Mouse (Mus musculus) heart, embryonic 16.5 days (tissue): ENCODE data around the gene Ddah2. TPM values are rescaled to one million over a fixed set of nuclear protein-coding genes. Genes with fewer than 3 reads are reported as not detected.
A peak's percentile ranks its signal among the peaks of the same experiment; 100 is the strongest.

Experiments
- ATAC-seq: fragments of 200-750 bp; cut with Nextera tagmentation; replicated peaks from 2 replicates; pipeline ENCODE4 v1.8.0; 2017; ENCODE audit warnings: moderate number of reproducible peaks; ENCODE audit not compliant: insufficient read depth, low FRiP score; ENCODE audit errors: extremely low read depth
- H3K27ac ChIP-seq: fragments of 300-500 bp; sonication (generic); 2 replicates; pipeline ENCODE4 v1.5.1; 2014; ENCODE audit warnings: mild to moderate bottlenecking, low read length, control low read depth, moderate library complexity
- H3K27me3 ChIP-seq: fragments of 300-500 bp; sonication (generic); 2 replicates; pipeline ENCODE4 v1.6.1; 2014; ENCODE audit warnings: low read length, mixed read lengths; ENCODE audit not compliant: control insufficient read depth, insufficient read depth
- H3K36me3 ChIP-seq: fragments of 300-500 bp; sonication (generic); 2 replicates; pipeline ENCODE4 v1.6.1; 2014; ENCODE audit not compliant: control insufficient read depth, insufficient read depth
- H3K4me1 ChIP-seq: fragments of 300-500 bp; sonication (generic); 2 replicates; pipeline ENCODE4 v1.6.1; 2014; ENCODE audit warnings: low read length, mixed read lengths; ENCODE audit not compliant: control insufficient read depth, insufficient read depth
- H3K4me2 ChIP-seq: fragments of 300-500 bp; sonication (generic); 2 replicates; pipeline ENCODE4 v1.6.1; 2014; ENCODE audit warnings: low read depth, mild to moderate bottlenecking, control low read depth, low read length
- H3K4me3 ChIP-seq: fragments of 300-500 bp; sonication (generic); 2 replicates; pipeline ENCODE4 v1.5.1; 2014; ENCODE audit warnings: mild to moderate bottlenecking, control low read depth, low read length
- H3K9ac ChIP-seq: fragments of 300-500 bp; sonication (generic); 2 replicates; pipeline ENCODE4 v1.6.1; 2014; ENCODE audit warnings: low read length, control low read depth
- H3K9me3 ChIP-seq: fragments of 300-500 bp; sonication (generic); replicated peaks from 2 replicates; pipeline ENCODE4 v1.6.1; 2016; ENCODE audit warnings: low read length; ENCODE audit not compliant: control insufficient read depth
- WGBS: fragments of 180-500 bp; shearing (Covaris S2); extraction: QIAGEN DNeasy Blood & Tissue Kit; methylation state at CpG from one replicate; pipeline ENCODE4 v1.1.7; 2014; 5-methylcytosine and 5-hydroxymethylcytosine counted together
- polyA plus RNA-seq: library from polyadenylated mRNA; unstranded; fragments of >200 nt; fragmentation: Nextera tagmentation; extraction: Ambion mirVana; gene quantifications from 2 replicates; pipeline ENCODE4 v1.2.1, GENCODE M21; 2015

Ddah2 gene
- polyA plus RNA-seq, 1 experiment from 2014 or later, result 171 TPM

DNA sequence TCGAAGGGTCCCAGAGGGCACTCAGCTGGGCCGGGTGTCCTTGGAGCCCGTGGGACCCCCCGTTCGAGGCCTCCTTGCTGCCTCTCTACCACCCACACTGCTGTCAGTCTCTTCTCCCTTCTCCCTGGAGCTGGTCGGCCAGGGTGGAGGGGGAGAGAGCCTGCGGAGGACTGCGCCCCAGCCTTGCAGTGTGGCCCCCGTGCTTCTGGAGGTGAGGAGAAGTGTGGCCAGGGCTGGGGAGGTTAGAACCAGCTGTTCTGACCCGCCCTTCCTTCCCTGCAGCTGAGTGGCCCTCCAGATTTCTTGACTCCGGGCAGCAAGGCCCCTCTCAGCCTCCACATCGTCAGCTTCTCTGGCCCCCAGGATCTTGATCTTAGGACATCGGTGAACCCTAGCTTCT is 34.6 kb upstream of the Ddah2 start:
- Histone ChIP-seq H3K4me3 (no peak overlapping the region), H3K4me2 (no peak overlapping the region), H3K4me1 (peaks cover 14% of the 10 kb centered on the region), H3K9ac (no peak overlapping the region; the same call in 1 of the 2 replicates), H3K36me3 (no peaks in the 10 kb centered on the region), H3K9me3 (no peaks in the 10 kb centered on the region), H3K27ac (no peak overlapping the region), H3K27me3 (no peaks in the 10 kb centered on the region)
- no peak for ATAC-seq
- WGBS, result 50% methylated on average over 13 of the region's 13 CpGs

DNA sequence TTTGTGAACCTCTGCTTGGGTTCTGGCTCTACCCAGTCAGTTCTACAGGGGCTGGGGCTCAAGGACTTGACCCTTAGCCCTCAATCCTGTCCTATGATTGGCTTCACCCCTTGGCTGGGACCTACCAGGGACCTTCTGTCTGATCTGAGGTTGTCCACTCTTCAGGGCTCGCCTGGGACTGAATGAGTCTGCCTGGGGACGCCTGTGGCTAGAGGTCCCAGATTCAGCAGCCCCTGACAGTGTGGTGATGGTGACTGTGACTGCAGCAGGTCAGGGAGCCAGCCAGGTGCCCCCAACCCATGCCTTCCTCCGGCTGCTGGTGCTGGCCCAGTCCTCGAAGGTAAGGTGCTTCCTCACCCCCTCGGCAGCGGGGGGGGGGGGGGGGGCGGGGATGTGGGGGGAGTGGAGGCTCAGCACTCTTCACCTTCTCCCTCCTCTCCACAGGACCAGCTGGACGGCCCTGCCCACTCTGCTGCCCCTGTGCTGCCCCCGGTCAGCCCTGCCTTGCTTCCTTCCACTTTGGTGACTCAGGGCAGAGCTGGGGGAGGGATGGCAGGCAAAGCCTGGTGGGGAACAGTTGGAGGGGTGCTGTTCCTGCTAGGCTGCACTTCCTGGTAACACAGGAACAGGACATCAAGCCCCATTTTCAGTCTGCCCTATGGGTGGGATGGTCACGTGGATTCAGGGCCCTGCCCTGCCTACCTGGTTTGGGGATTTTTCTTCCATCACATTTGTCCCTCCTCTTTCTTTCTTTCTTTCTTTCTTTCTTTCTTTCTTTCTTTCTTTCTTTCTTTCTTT is 33.9 kb upstream of the Ddah2 start:
- WGBS, result 55% methylated on average over 8 of the region's 10 CpGs
- no peak overlapping the region for H3K4me3 ChIP-seq
- H3K9me3 ChIP-seq, result no peaks in the 10 kb centered on the region
- H3K4me1 ChIP-seq, result peaks cover 14% of the 10 kb centered on the region
- no peaks in the 10 kb centered on the region for H3K36me3 ChIP-seq
- H3K9ac ChIP-seq, result no peak overlapping the region
- H3K4me2 ChIP-seq, result no peak overlapping the region
- ATAC-seq, result no peak
- H3K27me3 ChIP-seq, result no peaks in the 10 kb centered on the region
- H3K27ac ChIP-seq, result no peak overlapping the region

DNA sequence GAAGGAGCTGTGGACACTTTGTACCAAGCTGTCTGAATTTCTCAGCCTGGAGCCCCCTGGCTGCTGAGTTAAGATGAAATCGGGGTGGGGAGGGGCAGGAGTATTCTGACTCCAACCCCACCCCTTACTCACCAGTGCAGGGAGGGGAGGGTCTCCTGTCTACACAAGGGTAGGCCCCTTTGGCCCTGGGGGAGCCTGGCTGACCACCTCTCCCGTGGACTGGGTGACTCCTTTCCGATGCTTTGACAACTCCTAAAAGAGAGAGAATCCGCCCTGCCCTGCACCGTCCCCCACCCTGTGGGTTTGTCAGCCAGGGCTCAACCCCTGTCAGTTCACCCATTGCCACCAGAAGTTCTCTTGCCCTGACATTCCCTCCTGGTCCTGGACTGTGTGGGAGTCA is 32.6 kb upstream of the Ddah2 start:
- H3K36me3 ChIP-seq, result no peaks in the 10 kb centered on the region
- no peaks in the 10 kb centered on the region for H3K27me3 ChIP-seq
- H3K4me3 ChIP-seq, result no peak overlapping the region
- ATAC-seq, result no peak
- no peak overlapping the region for H3K4me2 ChIP-seq
- no peak overlapping the region for H3K9ac ChIP-seq
- 87% methylated on average over 5 of the region's 5 CpGs for WGBS
- H3K4me1 ChIP-seq, result peaks cover 14% of the 10 kb centered on the region
- no peaks in the 10 kb centered on the region for H3K9me3 ChIP-seq
- H3K27ac ChIP-seq, result no peak overlapping the region

DNA sequence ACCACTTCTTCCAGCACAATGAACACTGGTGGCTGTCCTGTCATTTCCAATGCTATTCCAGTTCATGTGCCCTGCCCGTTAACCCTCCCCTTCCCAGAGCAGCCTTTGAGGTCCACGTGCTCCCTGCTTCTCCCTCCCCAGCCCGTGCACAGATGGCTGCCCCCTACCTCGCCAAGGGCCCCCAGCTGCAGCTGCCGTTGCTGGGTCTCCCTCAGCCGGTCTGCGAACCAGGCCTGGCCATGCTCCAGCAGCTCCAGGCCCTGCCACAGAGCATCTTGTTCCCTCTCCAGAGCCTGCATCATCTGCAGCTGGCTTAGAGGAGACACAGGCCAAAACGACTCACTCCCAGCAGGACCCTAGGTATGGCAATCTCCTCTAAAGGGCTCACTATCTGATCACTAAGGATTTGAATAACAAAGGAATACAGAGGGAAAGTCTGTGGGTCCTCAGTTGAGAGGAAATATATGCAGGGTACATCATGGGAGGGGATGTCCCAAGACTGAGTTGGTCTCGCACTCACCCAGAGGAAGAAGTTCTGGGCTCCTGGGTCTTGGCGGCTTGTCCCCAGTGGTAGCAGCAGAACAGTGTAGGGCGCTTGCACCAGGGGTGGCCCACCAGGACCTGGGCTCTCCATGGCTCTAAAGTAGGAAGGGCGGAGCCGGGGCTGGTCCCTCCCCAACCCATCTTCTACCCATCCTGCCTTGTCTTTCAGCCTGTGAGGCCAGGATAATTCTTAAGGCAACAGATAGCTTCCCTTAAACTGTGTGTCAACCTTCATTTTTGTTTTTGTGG is 31.4 kb upstream of the Ddah2 start, which contains the start of gene Sapcd1:
Gene Sapcd1 (minus strand): TSS at position 740 of the 792 bp plus-strand sequence.
- Histone ChIP-seq H3K27ac (0 out of 2 replicates have a peak within 1 kb of the TSS, but pooled peaks have one; percentile 5), H3K9ac (peak within 1 kb of the TSS; percentile 39; the same call in 1 of the 2 replicates), H3K4me1 (peaks cover 6% of the 10 kb centered on the region), H3K27me3 (no peaks in the 10 kb centered on the region), H3K4me3 (no peak within 1 kb of the TSS), H3K9me3 (no peaks in the 10 kb centered on the region), H3K4me2 (no peak within 1 kb of the TSS), H3K36me3 (no peaks in the 10 kb centered on the region)
- 32% methylated on average over 13 of the region's 13 CpGs for WGBS
- no peak; the same call in 1 of the 2 replicates for ATAC-seq

DNA sequence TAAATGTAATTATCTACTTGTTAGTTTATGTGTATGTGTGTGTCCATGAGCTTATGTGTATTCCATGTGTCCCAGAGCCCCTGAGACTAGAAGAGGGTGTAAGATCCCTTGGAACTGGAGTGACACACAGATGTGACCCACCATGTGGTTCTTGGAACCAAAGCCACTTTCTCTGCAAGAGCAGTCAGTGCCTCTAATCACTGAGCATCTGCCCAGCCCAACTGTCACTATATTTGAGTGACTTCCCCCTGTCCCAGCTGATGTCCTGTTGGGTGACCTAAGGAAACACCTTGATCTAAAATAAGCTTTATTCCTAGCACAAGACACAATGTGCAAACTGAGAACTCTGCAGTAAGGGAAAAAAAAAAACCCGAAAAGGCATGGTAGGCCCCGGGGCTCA is 30.5 kb upstream of the Ddah2 start:
- no peak for ATAC-seq
- Histone ChIP-seq H3K4me2 (no peak overlapping the region), H3K4me3 (no peak overlapping the region), H3K9me3 (no peaks in the 10 kb centered on the region), H3K27me3 (no peaks in the 10 kb centered on the region), H3K4me1 (peaks cover 6% of the 10 kb centered on the region), H3K36me3 (no peaks in the 10 kb centered on the region), H3K27ac (no peak overlapping the region), H3K9ac (no peak overlapping the region)
- WGBS, result 64% methylated on average over 2 of the region's 2 CpGs

DNA sequence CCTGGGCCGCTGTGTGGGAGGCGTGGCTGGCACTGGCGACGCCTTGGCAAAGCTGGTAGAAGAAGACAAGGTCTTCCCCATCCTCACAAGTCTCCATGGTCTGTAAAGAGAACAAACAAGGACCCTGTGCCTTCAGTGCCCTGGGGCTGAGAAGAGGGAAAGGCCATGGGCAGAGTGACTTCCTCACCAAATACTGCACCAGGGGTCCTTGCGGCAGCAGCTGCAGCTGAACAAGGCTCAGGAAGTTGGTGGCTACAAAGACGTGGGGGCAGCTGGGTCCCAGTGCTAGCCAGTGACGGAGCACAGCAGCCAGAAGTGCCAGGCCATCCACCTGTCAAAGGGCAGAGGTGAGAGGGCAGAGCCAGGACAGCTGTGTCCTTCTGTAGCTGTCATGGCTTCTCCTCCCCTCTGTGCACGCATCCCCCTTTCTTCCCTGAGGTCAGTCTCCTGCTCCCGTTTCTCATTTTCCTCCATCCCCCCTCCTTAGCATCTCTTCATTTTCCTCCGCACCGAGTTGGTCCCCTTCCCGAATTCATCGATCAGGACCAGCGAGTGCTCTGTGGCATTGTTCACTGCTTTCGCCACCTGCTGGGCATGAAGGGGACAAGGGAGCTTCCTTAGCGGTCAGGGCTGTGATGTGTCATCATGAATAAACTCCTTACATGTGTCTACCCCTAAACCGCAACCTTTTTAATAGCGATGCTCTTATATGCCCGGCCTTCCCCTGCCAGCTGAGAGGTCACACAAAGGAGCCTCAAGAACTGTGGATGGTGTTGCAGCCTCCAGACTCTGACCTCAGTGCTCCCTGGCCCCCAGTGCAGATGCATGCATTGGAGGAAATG is 28.9 kb upstream of the Ddah2 start:
- WGBS, result 38% methylated on average over 19 of the region's 19 CpGs
- H3K4me3 ChIP-seq, result no peak overlapping the region
- H3K4me1 ChIP-seq, result peaks cover 6% of the 10 kb centered on the region; the same call in 1 of the 2 replicates
- no peaks in the 10 kb centered on the region for H3K9me3 ChIP-seq
- no peaks in the 10 kb centered on the region for H3K27me3 ChIP-seq
- no peak overlapping the region for H3K9ac ChIP-seq
- no peak overlapping the region for H3K4me2 ChIP-seq
- H3K27ac ChIP-seq, result no peak overlapping the region
- ATAC-seq, result no peak
- no peaks in the 10 kb centered on the region for H3K36me3 ChIP-seq

DNA sequence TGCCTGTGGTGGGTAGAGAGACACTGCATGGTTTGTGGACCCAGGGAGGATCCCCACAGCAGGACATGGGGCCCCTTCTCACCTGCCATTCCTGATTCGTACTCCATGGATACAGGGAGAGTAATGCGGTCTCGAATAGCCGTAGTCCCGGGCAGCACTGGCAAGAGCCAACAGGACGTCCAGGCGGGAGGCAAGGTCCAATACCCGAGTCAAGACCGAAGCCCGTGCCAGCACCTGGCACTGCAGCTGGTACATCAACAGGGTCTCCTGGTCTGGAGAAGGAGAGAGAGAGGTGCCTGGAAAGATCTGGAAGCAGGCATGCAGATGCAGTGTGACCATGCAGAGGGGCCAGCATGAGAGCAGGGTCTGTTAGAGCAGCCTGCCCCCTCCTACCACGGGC is 27.6 kb upstream of the Ddah2 start:
- no peak for ATAC-seq
- Histone ChIP-seq H3K9me3 (no peaks in the 10 kb centered on the region), H3K27ac (no peak overlapping the region), H3K4me1 (peaks cover 6% of the 10 kb centered on the region; the same call in 1 of the 2 replicates), H3K36me3 (no peaks in the 10 kb centered on the region), H3K4me2 (no peak overlapping the region), H3K27me3 (no peaks in the 10 kb centered on the region), H3K4me3 (no peak overlapping the region), H3K9ac (no peak overlapping the region)
- 88% methylated on average over 11 of the region's 11 CpGs for WGBS

DNA sequence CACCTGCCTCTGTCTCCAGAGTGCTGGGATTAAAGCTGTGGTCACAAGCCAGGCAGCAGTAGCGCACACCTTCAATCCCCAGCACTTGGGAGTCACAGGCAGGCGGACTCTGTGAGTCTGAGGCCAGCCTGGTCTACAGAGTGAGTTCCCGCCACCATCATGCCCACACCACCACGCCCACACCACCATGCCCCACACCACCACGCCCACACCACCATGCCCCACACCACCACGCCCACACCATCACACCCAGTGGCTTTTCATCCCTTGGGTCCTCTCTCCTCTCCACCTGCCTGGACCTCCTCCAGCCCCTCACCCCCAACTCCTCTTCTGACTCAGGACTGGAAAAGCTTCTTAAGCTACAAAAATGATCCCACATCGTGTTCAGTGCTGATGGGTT is 27.0 kb upstream of the Ddah2 start:
- Histone ChIP-seq H3K27ac (no peak overlapping the region), H3K27me3 (no peaks in the 10 kb centered on the region), H3K9ac (no peak overlapping the region), H3K9me3 (no peaks in the 10 kb centered on the region), H3K4me2 (no peak overlapping the region), H3K4me1 (peaks cover 6% of the 10 kb centered on the region; the same call in 1 of the 2 replicates), H3K4me3 (no peak overlapping the region), H3K36me3 (no peaks in the 10 kb centered on the region)
- ATAC-seq, result no peak
- WGBS, result 74% methylated on average over 7 of the region's 7 CpGs
